Mouse (Mus musculus) heart, postnatal 36 days (tissue): ENCODE data around the gene Plxnb2. TPM values are rescaled to one million over a fixed set of nuclear protein-coding genes. Genes with fewer than 3 reads are reported as not detected.

Experiments used
- DNase-seq, 2 experiments: peaks; one replicate each; pipeline ENCODE4 v3.0.0; 2021 to 2022
- intact Hi-C: fragments of 180-260 bp; cut with DNase I; formaldehyde crosslinking; loops from one replicate; pipeline ENCODE4 v1.15.1; 2025
- total RNA-seq, 2 experiments: library from RNA; stranded (reverse); gene quantifications; 2 replicates each; pipeline ENCODE4 v1.2.3; 2021

Plxnb2 gene
- total RNA-seq, 2 experiments from 2014 or later = 92.4 to 100 TPM

DNA sequence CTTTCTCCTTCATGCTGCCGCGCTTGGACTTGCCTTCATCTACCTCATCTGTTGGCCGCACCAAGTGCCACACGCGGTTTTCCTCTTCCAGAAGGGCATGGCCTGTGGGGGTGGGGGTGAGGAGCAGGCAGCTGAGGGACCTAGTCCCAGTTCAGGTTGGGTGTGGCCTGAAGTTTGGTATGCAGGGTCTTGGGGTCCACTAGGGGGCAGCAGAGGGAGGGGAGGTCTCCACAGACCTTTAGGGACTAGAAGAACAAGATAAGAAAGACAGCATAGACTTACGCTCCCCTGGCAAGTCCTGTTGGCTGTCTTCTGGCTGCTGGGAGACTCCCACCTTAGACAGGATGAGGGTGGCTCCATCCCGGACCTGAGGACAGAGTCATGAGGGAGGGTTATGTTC, 22.6 kb downstream of the Plxnb2 start:
- intact Hi-C loops = loop anchor here (2.0 to 5.0 kb wide), 2 partner anchors 39 to 53 kb away; partner anchors contain the start of genes Dennd6b and Ppp6r2

DNA sequence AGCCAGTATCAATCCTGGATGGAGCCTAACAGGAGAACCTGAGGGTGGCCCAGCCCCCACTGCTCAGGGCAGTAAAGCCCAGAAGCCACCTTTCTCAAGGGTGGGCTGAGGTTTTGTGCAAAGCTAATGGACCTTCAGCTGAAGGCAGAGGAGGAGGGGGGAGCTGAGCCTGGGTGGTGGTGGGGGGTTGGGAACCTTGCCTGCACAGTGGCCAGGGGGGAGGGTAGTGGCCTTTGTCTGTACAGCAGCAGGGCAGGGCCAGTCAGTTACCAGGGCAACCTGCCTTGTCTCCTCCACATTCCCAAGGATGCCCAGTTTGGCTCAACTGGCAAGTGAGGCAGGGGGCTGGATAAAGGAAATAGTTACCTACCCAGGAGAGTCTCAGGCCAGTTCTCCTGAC, 28.3 kb downstream of the Plxnb2 start:
- intact Hi-C loops = no loop called here
- no peak for DNase-seq

More for the DNA sequence above, 22.6 kb downstream of the Plxnb2 start:
- peak; percentile 66 to 79 for DNase-seq

DNA sequence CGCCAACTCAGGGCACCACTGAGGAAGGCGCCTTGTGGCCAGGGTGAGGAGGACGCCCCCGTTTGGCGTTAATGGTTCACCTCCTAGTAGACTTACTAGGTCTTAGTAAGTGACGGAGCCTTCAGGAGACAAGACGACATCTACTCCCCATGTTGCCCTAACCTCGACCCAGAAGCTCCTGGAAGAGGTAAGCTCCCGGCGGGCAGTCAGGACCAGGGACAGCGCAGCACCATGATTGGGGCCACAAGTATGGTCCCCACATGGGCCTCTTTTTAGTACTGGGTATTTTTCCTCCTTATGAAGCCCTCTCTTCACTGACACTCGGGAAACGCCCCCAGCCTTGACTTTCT, 30.6 kb downstream of the Plxnb2 start:
- peak; percentile 36 to 49 for DNase-seq
- intact Hi-C loops = loop anchor here (2.0 kb wide), 1 partner anchor 21 kb away; the partner anchor contains the start of gene Hdac10

DNA sequence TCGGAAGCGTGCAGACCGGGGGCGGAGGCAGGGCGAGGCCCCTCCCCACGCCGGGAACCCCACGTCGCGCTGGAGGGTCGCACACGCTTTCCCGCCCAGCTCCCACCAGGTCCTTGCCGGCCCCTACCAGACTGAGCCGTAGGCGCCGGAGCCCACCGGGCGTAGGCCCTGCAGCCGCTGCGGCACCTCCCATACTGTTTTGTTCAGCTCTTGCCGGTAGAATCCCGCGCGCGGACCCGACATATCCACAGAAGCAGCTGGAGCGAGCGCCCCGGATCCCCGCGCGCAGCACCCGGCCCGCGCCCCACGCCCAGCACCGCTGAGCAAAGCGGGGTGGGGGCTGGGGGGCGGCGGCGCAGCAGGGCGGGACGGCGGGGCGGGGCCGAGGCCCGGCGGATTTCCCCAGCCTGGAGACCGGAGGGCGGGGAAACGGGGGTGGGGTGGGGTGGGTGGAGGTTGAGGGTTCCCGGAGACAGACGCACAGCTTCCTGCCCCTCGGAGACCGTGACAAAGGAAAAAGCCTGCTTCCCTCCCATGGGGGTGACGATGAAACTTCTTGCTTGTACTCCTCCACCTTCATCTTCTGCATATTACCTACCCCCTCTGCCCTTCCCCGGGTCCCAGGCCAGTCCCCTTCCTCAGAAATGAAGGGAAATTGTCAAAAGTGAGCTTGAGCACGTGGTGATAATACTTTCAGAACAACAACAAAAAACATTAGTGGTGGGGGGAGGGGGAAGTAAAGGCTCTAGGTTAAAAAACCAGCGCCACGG, 31.1 kb downstream of the Plxnb2 start, which contains the start of gene Mapk11:
TSS of gene Mapk11 (minus strand) at position 358 of the 770 bp plus-strand sequence.
- intact Hi-C loops = loop anchor here (2.0 kb wide), 1 partner anchor 21 kb away; the partner anchor contains the start of gene Hdac10
- peak; percentile 47 to 60 for DNase-seq

DNA sequence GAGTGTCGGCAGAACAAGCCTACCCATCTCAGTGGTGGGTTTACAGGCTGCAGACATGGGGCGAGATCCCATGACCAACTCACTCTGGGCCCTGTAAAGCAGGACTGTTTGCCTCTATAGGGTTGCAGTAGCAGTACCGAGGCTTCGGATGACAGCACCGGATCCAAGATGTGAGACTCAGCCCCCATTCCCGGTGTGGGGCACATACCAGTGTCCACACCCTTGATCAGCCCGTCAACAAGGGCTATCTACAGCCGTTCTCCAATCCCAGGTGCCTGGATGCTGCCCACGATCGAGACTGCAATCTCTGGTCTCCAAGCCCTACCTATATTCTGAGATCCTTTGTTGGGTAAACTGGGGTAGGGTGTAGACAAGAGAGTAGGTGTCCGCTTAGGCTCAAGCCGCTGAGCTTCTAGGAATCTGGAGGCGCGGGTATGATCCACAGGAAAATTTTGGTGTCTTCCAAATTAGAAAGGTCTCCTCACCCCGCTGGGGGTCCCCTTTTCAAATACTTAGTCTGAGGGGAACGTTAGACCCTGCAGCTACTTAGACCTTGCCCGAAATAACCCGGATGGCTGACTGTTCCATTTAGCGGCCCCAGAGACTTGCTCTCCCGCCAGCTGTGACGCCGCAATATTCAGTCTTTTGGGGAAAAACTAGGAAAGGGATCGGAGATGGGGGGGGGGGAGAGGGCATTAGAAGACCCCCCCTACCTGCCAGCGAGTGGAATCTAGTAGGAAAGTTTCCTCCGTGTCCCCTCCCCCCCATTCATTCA, 31.9 kb downstream of the Plxnb2 start:
- DNase-seq = peak in 1 of 2 experiments; percentile 18
- intact Hi-C loops = no loop called here

DNA sequence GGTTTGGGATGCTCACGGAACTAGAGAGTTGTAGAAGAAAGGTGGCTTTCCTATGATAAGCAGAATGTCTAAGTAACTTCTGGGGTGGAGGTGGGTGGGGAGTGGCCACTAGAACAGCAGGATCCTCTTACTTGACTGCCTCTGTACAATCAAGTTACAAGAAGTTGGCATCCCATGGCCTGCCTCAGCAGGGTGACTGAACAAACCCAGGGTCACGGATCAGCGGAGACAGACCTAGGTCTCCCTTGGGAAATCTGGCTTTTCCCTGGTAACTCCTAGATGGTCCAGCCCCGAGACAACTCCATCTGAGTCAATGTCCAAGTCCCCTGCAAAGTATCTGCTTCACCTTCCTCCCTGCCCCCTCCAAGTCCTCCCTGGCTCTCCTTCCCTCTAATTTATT, 32.7 kb downstream of the Plxnb2 start:
- no peak for DNase-seq
- intact Hi-C loops = no loop called here

DNA sequence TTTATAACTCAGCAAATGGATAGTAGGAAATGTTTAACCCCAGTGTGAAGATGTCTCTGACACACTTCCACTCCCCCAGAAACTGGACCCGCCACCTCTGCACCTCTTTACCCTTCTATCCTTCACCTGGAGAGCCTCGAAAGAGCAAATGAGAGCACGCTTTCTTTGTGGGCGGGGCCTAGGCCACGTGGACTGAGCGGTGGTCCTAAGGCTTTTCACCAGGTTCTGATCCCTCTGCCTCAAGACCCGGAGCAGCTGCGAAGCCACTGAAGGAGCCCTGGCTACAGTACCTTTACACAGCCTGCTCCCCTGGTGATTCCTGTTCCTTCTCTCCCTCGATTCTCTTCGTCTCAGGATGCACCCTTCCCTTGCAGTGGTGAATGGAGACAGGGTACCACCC, 33.1 kb downstream of the Plxnb2 start:
- no peak for DNase-seq
- intact Hi-C loops = no loop called here

DNA sequence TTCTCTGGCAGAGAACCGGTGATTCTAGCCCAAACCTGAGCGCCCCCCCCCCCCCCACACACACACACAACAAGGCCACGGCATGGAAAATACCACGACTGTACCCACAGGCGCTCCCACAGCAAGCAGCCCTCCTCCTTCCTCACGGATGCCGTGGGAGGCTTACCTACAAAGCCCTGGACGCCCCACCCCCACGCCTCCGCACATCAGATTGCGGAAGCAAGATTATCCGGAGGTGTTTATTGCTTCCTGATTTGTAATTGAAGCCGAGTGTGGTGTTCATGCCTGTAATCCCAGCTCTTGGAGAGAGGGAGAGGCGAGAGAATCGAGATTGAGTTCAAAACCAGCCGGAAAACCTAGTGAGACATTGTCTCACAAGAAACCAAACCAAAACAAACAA, 33.6 kb downstream of the Plxnb2 start:
- DNase-seq = peak; percentile 19 to 49
- intact Hi-C loops = no loop called here

DNA sequence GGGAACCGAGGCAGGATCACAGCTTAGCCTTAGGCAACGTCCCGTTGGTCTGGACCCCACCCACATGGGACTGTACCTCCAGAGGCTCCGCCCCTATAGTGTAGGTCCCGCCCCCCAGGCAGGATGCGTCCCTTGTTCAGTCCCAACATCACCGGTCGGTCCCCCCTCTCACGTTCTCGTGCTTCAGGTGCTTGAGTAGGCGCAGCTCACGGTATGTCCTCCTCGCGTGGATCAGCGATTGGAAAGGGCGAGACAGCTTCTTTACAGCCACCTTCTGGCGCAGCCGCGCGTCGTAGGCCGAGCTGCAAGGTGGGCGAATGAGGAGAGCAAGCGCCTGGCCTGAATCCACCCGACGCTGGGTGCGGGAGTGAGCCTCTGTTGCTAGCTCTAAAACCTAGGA, 34.1 kb downstream of the Plxnb2 start:
- peak in 1 of 2 experiments; percentile 18 for DNase-seq
- intact Hi-C loops = no loop called here

DNA sequence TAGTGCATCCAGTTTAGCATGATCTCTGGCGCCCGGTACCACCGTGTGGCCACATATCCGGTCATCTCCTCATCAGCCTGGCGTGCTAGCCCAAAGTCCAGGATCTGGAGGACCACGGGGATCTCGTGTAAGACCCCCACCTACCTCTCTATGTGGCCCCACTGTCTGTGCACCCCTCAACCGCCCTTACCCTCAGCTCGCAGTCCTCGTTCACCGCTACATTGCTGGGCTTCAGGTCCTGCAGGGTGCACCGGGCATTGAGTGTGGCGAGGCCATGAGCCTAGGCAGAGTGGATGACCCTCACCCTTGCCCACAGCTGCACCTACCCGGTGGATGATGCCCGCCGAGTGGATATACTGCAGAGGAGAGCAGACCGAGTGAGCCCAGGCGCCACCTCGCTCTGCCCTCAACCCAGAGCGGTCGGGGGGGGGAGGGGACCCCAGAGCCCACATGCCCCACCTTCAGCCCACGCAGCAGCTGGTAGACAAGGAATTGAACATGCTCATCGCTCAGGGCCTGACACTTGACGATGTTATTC, 34.7 kb downstream of the Plxnb2 start:
- no peak for DNase-seq
- intact Hi-C loops = no loop called here

DNA sequence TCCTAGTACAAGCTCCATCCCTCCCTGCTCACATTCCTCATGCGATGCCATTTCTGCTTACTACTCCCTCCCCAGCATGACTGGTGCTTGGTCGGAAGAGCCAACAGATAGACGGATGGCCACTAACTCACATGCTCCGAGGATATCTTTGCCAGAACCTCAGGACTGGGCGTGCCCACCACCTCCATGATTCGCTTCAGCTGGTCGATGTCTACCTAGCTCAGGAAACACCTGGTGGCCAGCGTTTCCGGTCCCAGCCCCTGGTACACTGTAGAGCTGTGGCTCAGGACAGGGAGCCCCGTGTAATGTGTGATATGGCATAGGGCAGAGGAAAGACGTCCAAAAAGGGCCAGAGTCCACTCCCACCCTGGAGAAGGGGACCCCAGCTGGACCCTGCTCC, 35.6 kb downstream of the Plxnb2 start:
- intact Hi-C loops = no loop called here
- DNase-seq = no peak

DNA sequence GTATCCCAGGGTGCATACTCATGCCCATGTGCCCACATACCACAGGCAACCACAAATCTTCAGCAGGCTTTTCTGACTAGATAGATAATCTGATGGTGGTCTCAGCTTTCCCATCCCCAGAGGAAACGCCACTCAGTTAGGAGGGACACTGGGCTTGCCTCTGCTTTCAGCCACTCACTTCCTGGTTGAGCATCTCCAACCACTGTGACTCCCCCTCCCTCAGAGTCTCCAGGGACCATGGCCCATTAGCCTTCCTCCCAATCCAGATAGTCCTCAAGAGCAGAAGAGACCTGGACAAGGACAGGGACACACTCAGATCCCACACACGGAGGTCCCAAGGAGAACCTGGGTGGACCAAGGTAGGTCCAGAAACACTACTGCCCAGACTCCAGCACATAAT, 37.5 kb downstream of the Plxnb2 start:
- no peak for DNase-seq
- intact Hi-C loops = no loop called here

DNA sequence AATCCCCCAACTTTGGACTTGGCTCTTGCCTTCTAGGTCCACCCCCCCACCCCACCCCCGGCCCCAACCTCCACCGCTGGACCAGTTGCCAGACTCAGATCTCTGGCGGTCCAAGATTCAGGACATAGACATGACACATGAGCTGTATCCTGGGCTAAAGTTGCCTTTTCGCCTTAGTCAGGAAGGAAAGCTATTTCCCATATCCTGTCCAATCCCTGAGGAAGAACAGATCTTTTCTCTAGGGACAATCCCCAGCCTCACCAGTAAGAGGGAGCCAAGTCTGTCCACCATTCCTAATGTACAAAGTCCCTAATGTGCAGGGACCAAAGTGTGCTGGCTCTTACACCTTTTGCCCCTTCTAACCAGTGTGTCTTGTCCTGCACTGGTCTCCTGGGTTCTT, 38.7 kb downstream of the Plxnb2 start:
- intact Hi-C loops = no loop called here
- DNase-seq = peak in 1 of 2 experiments; percentile 24

DNA sequence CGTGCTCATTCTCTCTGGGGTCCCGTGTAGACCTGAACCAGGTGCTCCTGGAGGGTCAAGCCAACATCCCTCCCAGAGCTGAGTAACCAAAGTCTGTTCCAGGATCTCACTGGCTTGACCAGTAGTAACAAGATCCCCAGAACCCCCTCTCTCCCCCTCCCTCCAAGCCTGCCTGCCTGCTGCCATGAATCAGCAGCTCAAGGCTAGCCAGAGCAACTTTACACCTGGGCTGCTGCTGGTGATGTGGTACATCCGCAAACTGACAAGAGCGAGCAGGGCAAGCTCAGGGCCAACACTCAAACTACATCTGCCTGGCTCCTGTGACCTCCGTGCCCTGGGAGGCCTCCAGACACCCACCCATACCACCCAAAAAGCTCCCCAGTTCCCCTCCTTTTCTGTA, 39.1 kb downstream of the Plxnb2 start:
- intact Hi-C loops = no loop called here
- no peak for DNase-seq

DNA sequence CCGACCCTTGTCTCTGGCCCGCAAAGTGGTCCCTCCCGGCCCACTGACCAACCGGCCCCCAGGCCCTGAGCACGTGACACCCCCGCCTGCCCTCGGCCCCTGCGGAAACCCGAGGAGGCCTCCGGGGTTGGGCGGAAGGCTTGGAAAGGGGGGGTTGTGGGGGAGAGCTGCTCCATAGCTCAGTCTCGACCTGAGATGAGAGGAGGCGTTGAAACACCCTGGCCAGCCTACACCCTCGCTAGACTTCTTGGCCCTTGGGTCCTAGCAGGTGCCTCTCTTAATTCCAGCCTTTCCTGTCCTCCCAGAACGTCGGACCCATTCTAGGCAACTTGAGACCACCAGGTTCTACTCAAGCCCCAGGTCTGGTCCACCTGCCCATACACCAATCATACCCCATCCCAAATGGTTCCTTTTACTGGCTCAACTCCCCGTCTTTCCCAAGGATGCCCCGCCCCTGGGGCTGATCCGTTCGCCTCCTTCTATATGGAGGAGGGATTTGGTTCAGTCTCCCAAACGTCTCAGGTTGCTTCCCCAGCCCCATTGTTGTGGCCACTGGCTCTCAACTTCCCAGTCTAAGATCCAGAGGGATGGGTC, 39.8 kb downstream of the Plxnb2 start, which contains the start of gene Mapk12:
TSS of gene Mapk12 (minus strand) at position 45 of the 594 bp plus-strand sequence.
- DNase-seq = peak in 1 of 2 experiments; percentile 39
- intact Hi-C loops = no loop called here

DNA sequence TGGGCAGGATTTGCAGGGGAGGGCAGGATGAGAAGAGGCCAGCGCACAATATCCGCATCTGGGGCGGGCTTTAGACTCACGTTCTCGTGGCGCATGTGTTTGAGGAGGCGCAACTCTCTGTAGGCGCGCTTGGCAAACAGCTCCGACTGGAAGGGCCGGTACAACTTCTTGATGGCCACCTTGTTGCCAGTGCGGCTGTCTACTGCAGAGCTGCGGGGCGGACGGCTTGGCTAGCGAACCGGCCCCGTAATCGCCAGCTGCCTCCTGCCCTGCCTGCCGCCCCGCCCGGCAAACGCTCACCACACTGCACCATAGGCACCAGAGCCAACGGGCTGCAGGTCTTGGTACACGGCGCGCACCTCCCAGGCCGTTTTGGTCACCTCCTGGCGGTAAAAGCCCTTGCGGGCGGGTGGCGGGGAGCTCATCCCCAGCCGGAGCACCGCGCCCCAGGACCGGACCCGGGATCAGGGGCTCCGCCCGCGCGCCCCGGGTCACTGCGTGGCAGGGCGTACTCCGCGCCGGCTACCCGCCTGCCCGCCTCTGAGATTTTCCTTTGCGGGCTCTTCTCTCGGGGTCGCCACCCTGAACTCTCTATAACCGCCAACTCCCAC, 40.4 kb downstream of the Plxnb2 start:
- intact Hi-C loops = no loop called here

DNA sequence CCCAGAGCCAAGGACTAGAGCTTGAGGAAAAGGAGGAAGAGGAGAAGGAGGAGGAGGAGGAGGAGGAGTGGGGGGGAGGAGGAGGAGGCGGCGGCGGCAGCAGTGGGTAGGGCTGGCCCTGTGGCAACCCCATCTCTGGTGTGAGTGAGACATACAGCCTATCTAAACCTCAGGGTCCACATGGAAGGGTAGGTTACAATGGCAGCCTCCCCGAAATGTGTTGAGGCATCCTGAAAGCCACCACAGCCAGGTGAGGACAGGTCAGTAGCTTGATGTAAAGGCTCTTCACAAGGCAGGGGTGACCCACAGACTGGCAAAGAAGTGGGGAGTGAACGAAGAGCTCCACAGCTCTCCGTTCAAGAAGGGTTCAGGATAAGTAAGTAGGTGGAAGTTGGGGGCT, 42.1 kb downstream of the Plxnb2 start:
- no peak for DNase-seq
- intact Hi-C loops = no loop called here

More for the DNA sequence above, 40.4 kb downstream of the Plxnb2 start:
- peak; percentile 70 to 78 for DNase-seq

DNA sequence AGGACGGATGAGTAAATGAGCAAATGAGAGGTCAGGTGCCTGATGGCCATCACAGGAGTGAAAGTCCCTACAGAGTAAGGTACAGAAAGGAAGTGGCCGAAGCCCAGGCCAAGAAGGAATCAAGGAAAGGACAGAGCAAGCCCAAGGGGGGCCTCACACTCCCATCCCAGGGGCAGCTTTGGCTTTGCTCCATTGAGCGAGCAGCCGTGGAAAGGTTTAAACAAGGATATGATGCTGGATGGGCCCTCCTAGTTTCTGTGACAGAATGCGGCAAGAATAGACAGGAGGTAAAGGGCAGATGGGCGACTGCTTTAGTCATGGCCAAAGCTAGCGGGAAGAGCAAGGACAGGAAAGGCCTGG, 42.6 kb downstream of the Plxnb2 start:
- DNase-seq = no peak
- intact Hi-C loops = no loop called here

DNA sequence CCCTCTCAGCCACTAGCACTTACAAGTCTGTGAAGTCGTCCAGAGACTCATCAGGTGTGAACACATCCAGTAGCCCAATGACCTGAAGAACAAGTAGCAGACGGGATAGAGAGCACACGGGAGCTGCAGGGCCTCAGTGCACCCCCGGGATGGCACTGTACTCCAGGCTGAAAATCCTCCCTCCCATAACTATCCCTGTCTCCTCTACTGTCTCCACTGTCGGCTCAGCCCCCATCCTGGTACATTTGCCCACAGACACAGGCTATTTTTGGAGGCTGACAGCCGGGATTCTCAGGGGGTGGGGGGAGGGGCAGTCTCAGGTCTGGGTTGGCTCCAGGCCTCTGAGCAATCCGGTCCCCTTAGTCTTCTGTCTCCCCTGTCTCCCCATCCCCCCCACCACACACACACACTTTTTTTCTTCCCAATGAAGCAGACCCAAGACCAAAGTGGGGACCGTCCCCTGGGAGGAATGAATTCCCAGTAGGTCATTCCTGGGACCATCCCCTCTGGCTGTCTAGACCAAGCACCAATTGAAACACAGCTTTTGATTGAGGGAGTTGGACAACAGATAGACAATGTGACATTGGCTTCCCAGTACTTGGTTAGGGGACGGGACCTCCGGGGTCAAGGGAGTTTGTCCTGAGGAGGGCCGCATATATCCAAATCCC, 43.1 kb downstream of the Plxnb2 start:
- no peak for DNase-seq
- intact Hi-C loops = no loop called here
